Mouse (Mus musculus) embryonic facial prominence, embryonic 10.5 days (tissue): ENCODE results near the gene Dll4. TPM values are rescaled to one million over a fixed set of nuclear protein-coding genes. Genes with fewer than 3 reads are reported as not detected.

Experiments used
- DNase-seq: peaks from one replicate; pipeline ENCODE4 v3.0.0-alpha.2; 2017; ENCODE audit warnings: low spot score
- H3K27ac ChIP-seq: fragments of 300-500 bp; sonication (generic); replicated peaks from 2 replicates; pipeline ENCODE4 v1.5.1; 2016; ENCODE audit warnings: mild to moderate bottlenecking
- H3K27me3 ChIP-seq: fragments of 300-500 bp; sonication (generic); replicated peaks from 2 replicates; pipeline ENCODE4 v1.6.1; 2016; ENCODE audit warnings: low read depth, mild to moderate bottlenecking; ENCODE audit not compliant: poor library complexity, severe bottlenecking
- H3K36me3 ChIP-seq: fragments of 300-500 bp; sonication (generic); replicated peaks from 2 replicates; pipeline ENCODE4 v1.6.1; 2016; ENCODE audit warnings: mild to moderate bottlenecking, moderate library complexity
- H3K4me1 ChIP-seq: fragments of 300-500 bp; sonication (generic); 2 replicates; pipeline ENCODE4 v1.6.1; 2016
- H3K4me3 ChIP-seq: fragments of 300-500 bp; sonication (generic); 2 replicates; pipeline ENCODE4 v1.5.1; 2016; ENCODE audit warnings: mild to moderate bottlenecking, moderate library complexity
- H3K9me3 ChIP-seq: fragments of 300-500 bp; sonication (generic); 2 replicates; pipeline ENCODE4 v1.6.1; 2016; ENCODE audit warnings: mild to moderate bottlenecking
- WGBS: fragments of 180-500 bp; shearing (Covaris S2); methylation state at CpG from one replicate; pipeline ENCODE4 v1.1.7; 2016; 5-methylcytosine and 5-hydroxymethylcytosine counted together
- polyA plus RNA-seq: library from polyadenylated mRNA; unstranded; fragments of >200 nt; fragmentation: Nextera tagmentation; extraction: Ambion mirVana; gene quantifications from 2 replicates; pipeline ENCODE4 v1.2.1, GENCODE M21; 2016

The Dll4 gene
- 4.4 and 4.6 TPM in 2 replicates for polyA plus RNA-seq

GRCm38 (mm10) chr2:119325568-119326143 is at the start of gene Dll4:
Gene Dll4 (plus strand): TSS chr2:119325784.
- Histone ChIP-seq H3K9me3 (no peaks in the 10 kb centered on the region), H3K27me3 (peaks cover 100% of the 10 kb centered on the region), H3K4me3 (peak within 1 kb of the TSS; percentile 61), H3K36me3 (no peaks in the 10 kb centered on the region), H3K4me1 (peaks cover 61% of the 10 kb centered on the region), H3K27ac (0 out of 2 replicates have a peak within 1 kb of the TSS, but pooled peaks have one; percentile 41)
- under 1% methylated on average over 33 of the region's 33 CpGs for WGBS
- peak; percentile 69 for DNase-seq

GRCm38 (mm10) chr2:119276926-119277325 is 48.7 kb upstream of the Dll4 start:
- Histone ChIP-seq H3K27me3 (no peaks in the 10 kb centered on the region), H3K9me3 (no peaks in the 10 kb centered on the region), H3K27ac (no peak overlapping the region), H3K4me3 (no peak overlapping the region), H3K4me1 (no peaks in the 10 kb centered on the region), H3K36me3 (no peaks in the 10 kb centered on the region)
- WGBS: 83% methylated on average over 7 of the region's 7 CpGs
- DNase-seq: no peak

DNA sequence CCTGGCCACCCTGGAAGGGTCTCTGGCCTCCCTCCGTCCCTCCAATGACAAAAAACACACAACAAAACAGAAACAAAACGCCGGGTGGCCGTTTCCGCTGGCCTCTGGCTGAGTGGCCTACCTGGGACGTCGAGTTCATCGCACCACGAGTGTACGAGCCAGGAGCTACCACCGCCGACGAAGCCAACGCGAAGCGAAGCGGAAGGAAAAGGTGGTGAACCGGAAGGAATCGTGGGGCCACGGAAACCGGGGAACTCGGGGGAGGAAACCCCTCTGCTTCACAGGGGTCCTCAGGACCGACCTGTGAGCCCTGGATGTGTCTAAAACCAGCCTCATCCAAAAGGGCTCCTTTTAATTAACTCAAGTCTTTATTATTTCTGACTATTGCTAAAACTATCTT is 47.8 kb upstream of the Dll4 start:
- whole genome bisulfite sequencing: 88% methylated on average over 23 of the region's 23 CpGs
- no peaks in the 10 kb centered on the region for H3K4me1 ChIP-seq
- H3K9me3 ChIP-seq: no peaks in the 10 kb centered on the region
- no peak overlapping the region for H3K4me3 ChIP-seq
- H3K27me3 ChIP-seq: no peaks in the 10 kb centered on the region
- H3K36me3 ChIP-seq: no peaks in the 10 kb centered on the region
- DNase-seq: no peak
- H3K27ac ChIP-seq: no peak overlapping the region

- Histone ChIP-seq H3K27ac (no peak overlapping the region), H3K4me3 (no peak overlapping the region), H3K36me3 (no peaks in the 10 kb centered on the region), H3K4me1 (no peaks in the 10 kb centered on the region), H3K9me3 (no peaks in the 10 kb centered on the region), H3K27me3 (no peaks in the 10 kb centered on the region)
- 86% methylated on average over 7 of the region's 7 CpGs for WGBS
- no peak for DNase-seq
Observed at GRCm38 (mm10) chr2:119281899-119282565, 43.6 kb upstream of the Dll4 start.

GRCm38 (mm10) chr2:119287372-119287771 is 38.2 kb upstream of the Dll4 start:
- H3K4me3 ChIP-seq: no peak overlapping the region
- no peak for DNase-seq
- 90% methylated on average over 5 of the region's 5 CpGs for WGBS
- peaks cover 19% of the 10 kb centered on the region for H3K4me1 ChIP-seq
- H3K9me3 ChIP-seq: no peaks in the 10 kb centered on the region
- no peak overlapping the region for H3K27ac ChIP-seq
- peaks cover 24% of the 10 kb centered on the region for H3K36me3 ChIP-seq
- peaks cover 7% of the 10 kb centered on the region; the same call in 1 of the 2 replicates for H3K27me3 ChIP-seq

DNA sequence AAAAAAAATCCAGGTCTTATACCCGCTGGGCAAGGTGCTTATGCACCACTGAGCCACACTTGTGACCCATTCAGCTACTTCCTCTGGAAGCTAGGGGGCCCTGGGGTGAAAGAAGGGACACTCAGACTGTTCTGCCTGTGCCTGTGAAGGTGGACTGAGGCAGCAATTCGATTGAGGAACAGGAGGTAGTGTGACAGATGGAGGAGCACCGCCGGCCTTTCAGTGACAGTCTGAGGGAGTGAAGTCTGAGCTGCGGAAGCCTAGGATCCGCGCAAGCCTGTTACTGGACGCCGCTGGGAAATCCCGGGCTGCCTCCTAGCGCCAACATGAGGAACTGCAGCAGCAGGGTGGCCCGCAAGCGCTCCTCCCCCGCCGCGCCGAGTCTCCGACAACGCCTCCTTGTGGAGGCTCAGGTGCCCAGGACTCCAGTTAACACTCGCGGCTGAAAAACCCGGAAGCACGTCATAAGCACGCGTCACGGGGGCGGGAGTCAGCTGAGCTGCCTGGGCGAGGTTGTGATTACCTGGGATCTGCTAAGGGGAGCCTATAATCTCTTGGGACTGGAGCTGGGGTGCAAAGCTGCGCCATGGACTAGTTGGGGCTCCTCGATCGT is 37.2 kb upstream of the Dll4 start, which contains the start of gene Vps18:
Gene Vps18, plus strand, starts transcription at position 471 of the 613 bp plus-strand sequence.
- Histone ChIP-seq H3K9me3 (no peaks in the 10 kb centered on the region), H3K27ac (peak within 1 kb of the TSS; percentile 68)
- 1% methylated on average over 31 of the region's 31 CpGs for WGBS

GRCm38 (mm10) chr2:119289014-119289416 is 36.6 kb upstream of the Dll4 start:
- Histone ChIP-seq H3K9me3 (no peaks in the 10 kb centered on the region), H3K4me3 (peak overlapping the region; percentile 70), H3K36me3 (peaks cover 41% of the 10 kb centered on the region), H3K27ac (peak overlapping the region; percentile 68), H3K4me1 (peaks cover 19% of the 10 kb centered on the region), H3K27me3 (peaks cover 7% of the 10 kb centered on the region; the same call in 1 of the 2 replicates)
- no peak for DNase-seq
- WGBS: 4% methylated on average over 11 of the region's 11 CpGs

More for the DNA sequence above, 37.2 kb upstream of the Dll4 start, which contains the start of gene Vps18:
- DNase-seq: peak; percentile 98
- Histone ChIP-seq H3K27me3 (peaks cover 7% of the 10 kb centered on the region; the same call in 1 of the 2 replicates), H3K4me3 (peak within 1 kb of the TSS; percentile 70), H3K36me3 (peaks cover 34% of the 10 kb centered on the region), H3K4me1 (peaks cover 19% of the 10 kb centered on the region)

- Histone ChIP-seq H3K27ac (no peak overlapping the region), H3K9me3 (no peaks in the 10 kb centered on the region), H3K4me1 (peaks cover 19% of the 10 kb centered on the region), H3K36me3 (peaks cover 68% of the 10 kb centered on the region), H3K4me3 (no peak overlapping the region), H3K27me3 (peaks cover 7% of the 10 kb centered on the region; the same call in 1 of the 2 replicates)
- DNase-seq: no peak
- 91% methylated on average over 5 of the region's 5 CpGs for WGBS
Observed at GRCm38 (mm10) chr2:119292281-119292680, 33.3 kb upstream of the Dll4 start.

DNA sequence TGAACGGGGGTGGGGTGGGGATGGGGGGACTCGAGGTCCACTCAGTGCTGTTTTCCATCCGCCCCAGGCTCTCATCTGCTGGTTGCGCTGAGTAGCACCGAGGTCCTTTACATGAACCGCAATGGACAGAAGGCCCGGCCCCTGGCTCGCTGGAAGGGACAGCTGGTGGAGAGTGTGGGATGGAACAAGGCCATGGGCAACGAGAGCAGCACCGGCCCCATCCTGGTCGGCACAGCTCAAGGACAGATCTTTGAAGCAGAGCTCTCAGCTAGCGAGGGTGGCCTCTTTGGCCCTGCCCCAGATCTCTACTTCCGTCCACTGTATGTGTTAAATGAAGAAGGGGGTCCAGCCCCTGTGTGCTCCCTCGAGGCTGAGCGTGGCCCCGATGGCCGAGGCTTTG is 32.7 kb upstream of the Dll4 start:
- H3K36me3 ChIP-seq: peaks cover 74% of the 10 kb centered on the region
- H3K9me3 ChIP-seq: no peaks in the 10 kb centered on the region
- WGBS: 92% methylated on average over 17 of the region's 17 CpGs
- H3K4me3 ChIP-seq: no peak overlapping the region
- H3K4me1 ChIP-seq: peaks cover 18% of the 10 kb centered on the region
- no peak overlapping the region for H3K27ac ChIP-seq
- peaks cover 2% of the 10 kb centered on the region; the same call in 1 of the 2 replicates for H3K27me3 ChIP-seq
- DNase-seq: no peak

- Histone ChIP-seq H3K27ac (no peak overlapping the region), H3K36me3 (peaks cover 78% of the 10 kb centered on the region), H3K9me3 (no peaks in the 10 kb centered on the region), H3K4me3 (no peak overlapping the region), H3K27me3 (no peaks in the 10 kb centered on the region), H3K4me1 (peaks cover 13% of the 10 kb centered on the region)
- DNase-seq: no peak
- WGBS: 94% methylated on average over 17 of the region's 17 CpGs
Observed at GRCm38 (mm10) chr2:119293311-119293710, 32.3 kb upstream of the Dll4 start.

- 94% methylated on average over 34 of the region's 34 CpGs for whole genome bisulfite sequencing
- peaks cover 84% of the 10 kb centered on the region for H3K36me3 ChIP-seq
Observed at GRCm38 (mm10) chr2:119293776-119294390, 31.7 kb upstream of the Dll4 start.

DNA sequence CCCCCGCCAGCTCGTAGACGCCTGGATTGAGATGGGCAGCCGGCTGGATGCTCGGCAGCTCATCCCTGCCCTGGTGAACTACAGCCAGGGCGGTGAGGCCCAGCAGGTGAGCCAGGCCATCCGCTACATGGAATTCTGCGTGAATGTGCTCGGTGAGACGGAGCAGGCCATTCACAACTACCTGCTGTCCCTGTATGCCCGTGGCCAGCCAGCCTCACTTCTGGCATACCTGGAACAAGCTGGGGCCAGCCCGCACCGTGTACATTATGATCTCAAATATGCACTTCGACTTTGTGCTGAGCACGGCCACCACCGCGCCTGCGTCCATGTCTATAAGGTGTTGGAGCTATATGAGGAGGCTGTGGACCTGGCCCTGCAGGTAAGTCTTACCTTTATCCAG is 31.2 kb upstream of the Dll4 start:
- Histone ChIP-seq H3K4me3 (no peak overlapping the region), H3K27ac (no peak overlapping the region), H3K27me3 (no peaks in the 10 kb centered on the region), H3K36me3 (peaks cover 89% of the 10 kb centered on the region), H3K4me1 (peaks cover 8% of the 10 kb centered on the region), H3K9me3 (no peaks in the 10 kb centered on the region)
- WGBS: 96% methylated on average over 18 of the region's 18 CpGs
- DNase-seq: no peak

More at GRCm38 (mm10) chr2:119293776-119294390, 31.7 kb upstream of the Dll4 start:
- Histone ChIP-seq H3K4me1 (peaks cover 13% of the 10 kb centered on the region), H3K9me3 (no peaks in the 10 kb centered on the region), H3K27me3 (no peaks in the 10 kb centered on the region), H3K27ac (no peak overlapping the region), H3K4me3 (no peak overlapping the region)
- DNase-seq: no peak
